Mouse (Mus musculus) thymus, adult 2 months (tissue): ENCODE measurements around the gene Arhgap31. TPM values are rescaled to one million over a fixed set of nuclear protein-coding genes. Genes with fewer than 3 reads are reported as not detected.

Experiments
- DNase-seq: peaks from one replicate; pipeline ENCODE4 v3.0.0; 2021
- H3K27ac ChIP-seq: fragments of 200-500 bp; 2 replicates; pipeline ENCODE4 v1.5.1; 2012; ENCODE audit warnings: low read length, control low read depth; ENCODE audit not compliant: control insufficient read depth, insufficient read depth
- H3K27me3 ChIP-seq: fragments of 200-500 bp; 2 replicates; pipeline ENCODE4 v1.6.1; 2012; ENCODE audit warnings: mild to moderate bottlenecking, low read length, moderate library complexity, mixed read lengths; ENCODE audit not compliant: control insufficient read depth, insufficient read depth
- H3K36me3 ChIP-seq: fragments of 200-500 bp; 2 replicates; pipeline ENCODE4 v1.6.1; 2012; ENCODE audit warnings: mild to moderate bottlenecking, low read length, moderate library complexity; ENCODE audit not compliant: control insufficient read depth, insufficient read depth
- H3K4me1 ChIP-seq: fragments of 200-500 bp; replicated peaks from 2 replicates; pipeline ENCODE4 v1.6.1; 2012; ENCODE audit warnings: low read length; ENCODE audit not compliant: control insufficient read depth, insufficient read depth
- H3K4me3 ChIP-seq: fragments of 200-500 bp; 2 replicates; pipeline ENCODE4 v1.5.1; 2012; ENCODE audit warnings: mild to moderate bottlenecking, low read length, control low read depth, moderate library complexity; ENCODE audit not compliant: control insufficient read depth, insufficient read depth
- CTCF ChIP-seq: fragments of 200-500 bp; IDR thresholded peaks from 2 replicates; pipeline ENCODE4 v1.5.1; 2012; ENCODE audit warnings: mild to moderate bottlenecking, control low read depth, low read length, moderate library complexity, borderline replicate concordance; ENCODE audit not compliant: control insufficient read depth, poor library complexity, insufficient read depth; ENCODE audit errors: extremely low read depth
- POLR2A ChIP-seq: fragments of 200-500 bp; IDR thresholded peaks from 2 replicates; pipeline ENCODE4 v1.6.1; 2012; ENCODE audit warnings: mild to moderate bottlenecking, low read length, control low read depth, moderate library complexity; ENCODE audit not compliant: control insufficient read depth, poor library complexity, insufficient read depth; ENCODE audit errors: extremely low read depth
- WGBS: fragments of 180-500 bp; shearing (Covaris S2); methylation state at CpG from one replicate; pipeline ENCODE4 v1.1.7; 2018; 5-methylcytosine and 5-hydroxymethylcytosine counted together
- polyA plus RNA-seq: library from polyadenylated mRNA; depleted of rRNA; stranded (reverse); fragments of >200 nt; gene quantifications from 2 replicates; pipeline ENCODE4 v1.2.3, GENCODE M21; 2012

Gene Arhgap31
- polyA plus RNA-seq, 1 experiment: 10.2 TPM

DNA sequence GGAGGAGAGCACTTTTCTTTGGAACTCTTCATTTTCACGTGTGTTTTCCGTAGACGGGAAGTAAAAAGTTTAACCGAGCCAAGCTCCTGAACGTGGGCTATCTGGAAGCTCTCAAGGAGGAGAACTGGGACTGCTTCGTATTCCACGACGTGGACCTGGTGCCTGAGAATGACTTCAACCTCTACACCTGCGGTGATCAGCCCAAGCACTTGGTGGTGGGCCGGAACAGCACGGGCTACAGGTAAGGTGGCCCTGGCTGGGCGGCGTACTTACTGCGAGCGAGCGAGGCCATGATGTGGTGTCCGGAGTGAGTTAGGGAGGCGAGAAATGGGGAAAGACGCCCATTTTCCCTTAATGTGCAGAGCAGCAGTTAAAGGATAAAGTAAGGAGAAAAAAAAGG, 44.6 kb upstream of the Arhgap31 start:
- 98% methylated on average over 19 of the region's 19 CpGs for WGBS
- TF ChIP-seq CTCF (no peak), POLR2A (no peak)
- H3K4me1 ChIP-seq: peaks cover 14% of the 10 kb centered on the region

DNA sequence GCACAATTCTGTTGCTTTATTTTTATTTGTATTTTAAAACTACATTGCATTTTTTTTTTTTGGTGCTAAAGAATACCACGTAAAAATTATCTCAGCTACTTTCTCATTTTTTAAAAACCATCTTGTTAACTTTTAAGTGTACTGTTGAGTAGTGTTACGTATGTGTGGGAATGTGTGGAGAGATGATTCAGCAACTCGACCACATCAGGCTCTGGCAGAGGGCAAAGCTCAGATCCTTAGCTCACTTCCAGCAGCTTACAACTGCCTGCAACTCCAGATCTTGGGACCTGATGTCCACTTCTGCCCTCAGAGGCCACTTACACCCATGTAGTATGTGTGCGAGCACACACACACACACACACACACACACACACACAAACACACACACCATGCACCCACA, 43.5 kb upstream of the Arhgap31 start:
- no peak for TF ChIP-seq POLR2A
- TF ChIP-seq CTCF: no peak
- peaks cover 14% of the 10 kb centered on the region for H3K4me1 ChIP-seq
- WGBS: 48% methylated on average over 4 of the region's 4 CpGs
- H3K36me3 ChIP-seq: no peaks in the 10 kb centered on the region
- H3K27ac ChIP-seq: no peak overlapping the region
- no peaks in the 10 kb centered on the region for H3K27me3 ChIP-seq
- DNase-seq: no peak
- H3K4me3 ChIP-seq: no peak overlapping the region

More for the DNA sequence above, 44.6 kb upstream of the Arhgap31 start:
- Histone ChIP-seq H3K36me3 (no peaks in the 10 kb centered on the region), H3K4me3 (no peak overlapping the region), H3K27ac (no peak overlapping the region), H3K27me3 (no peaks in the 10 kb centered on the region)
- DNase-seq: no peak

DNA sequence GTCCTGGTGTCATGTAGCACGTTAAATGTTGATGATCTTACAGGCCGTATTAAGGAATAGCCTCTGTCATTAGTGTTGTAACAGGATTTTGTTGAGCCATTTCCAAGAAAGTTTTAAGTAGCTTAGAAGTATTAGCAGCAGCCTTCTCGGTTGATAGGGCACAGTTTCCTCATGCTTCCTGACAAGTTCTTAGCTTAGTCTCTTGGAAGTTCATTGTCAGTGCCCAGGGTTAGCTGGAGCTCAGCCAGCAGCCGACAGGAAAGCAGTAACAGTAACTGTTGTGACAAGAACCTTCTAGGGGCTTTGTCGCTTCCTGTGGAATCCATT, 43.1 kb upstream of the Arhgap31 start:
- TF ChIP-seq POLR2A: no peak
- no peak for TF ChIP-seq CTCF
- Histone ChIP-seq H3K27me3 (no peaks in the 10 kb centered on the region), H3K4me1 (peaks cover 14% of the 10 kb centered on the region), H3K27ac (no peak overlapping the region), H3K4me3 (no peak overlapping the region), H3K36me3 (no peaks in the 10 kb centered on the region)
- 17% methylated on average over 5 of the region's 5 CpGs for WGBS
- no peak for DNase-seq

DNA sequence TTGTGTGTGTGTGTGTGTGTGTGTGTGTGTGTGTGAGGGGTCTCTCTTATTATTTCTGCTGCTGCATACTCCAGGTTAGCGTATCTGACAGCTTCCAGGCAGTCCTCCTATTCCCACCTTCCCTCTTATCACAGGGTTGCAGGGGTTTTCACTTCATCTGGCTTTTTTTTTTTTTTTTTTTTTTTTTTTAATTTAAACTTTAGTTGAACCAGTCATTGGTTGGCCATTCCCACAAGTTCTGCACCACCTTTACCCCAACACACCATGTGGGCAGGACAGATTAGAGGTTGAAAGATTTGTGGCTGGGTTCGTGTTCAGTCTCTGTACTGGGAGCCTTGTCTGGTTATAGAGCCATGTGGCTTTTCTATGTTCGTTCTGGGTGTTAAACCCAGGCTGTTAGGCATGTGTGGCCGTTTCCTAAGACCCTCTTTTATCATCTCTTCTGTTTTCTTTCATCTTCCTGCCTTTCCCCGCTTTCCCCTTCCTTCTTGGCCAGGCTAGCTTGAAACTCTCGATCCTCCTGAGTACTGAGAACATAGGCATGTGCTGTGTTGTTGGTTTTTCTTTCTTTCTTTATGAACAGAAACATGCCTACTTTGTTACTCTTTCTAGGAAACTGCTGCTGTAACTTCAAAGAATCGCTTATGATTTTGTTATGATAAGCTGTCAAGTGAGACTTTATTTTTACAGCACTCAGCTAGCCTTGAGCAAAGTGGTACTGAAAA, 42.5 kb upstream of the Arhgap31 start:
- Histone ChIP-seq H3K4me3 (no peak overlapping the region), H3K27me3 (no peaks in the 10 kb centered on the region), H3K4me1 (peaks cover 10% of the 10 kb centered on the region), H3K27ac (no peak overlapping the region), H3K36me3 (no peaks in the 10 kb centered on the region)
- no peak for DNase-seq
- TF ChIP-seq CTCF (no peak), POLR2A (no peak)
- WGBS: 12% methylated on average over 7 of the region's 7 CpGs

DNA sequence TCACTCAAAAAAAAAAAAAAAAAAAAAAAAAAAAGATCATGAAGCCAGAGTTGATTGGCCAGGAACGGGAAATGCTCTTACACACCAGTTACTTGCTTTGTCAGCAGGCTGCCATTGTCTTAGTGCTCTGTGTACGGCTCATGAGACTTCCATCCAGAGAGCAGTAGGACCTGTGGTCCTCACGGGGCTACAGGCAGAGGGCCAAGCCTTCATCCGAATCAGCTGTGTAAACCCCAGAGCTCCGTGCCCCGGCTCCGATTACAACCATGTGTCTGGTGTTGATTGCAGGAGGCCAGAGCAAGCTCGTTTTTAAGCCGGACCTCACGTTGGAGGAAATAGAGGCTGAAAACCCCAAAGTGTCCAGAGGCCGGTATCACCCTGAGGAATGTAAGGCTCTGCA, 40.6 kb upstream of the Arhgap31 start:
- no peak for DNase-seq
- 93% methylated on average over 11 of the region's 11 CpGs for WGBS
- Histone ChIP-seq H3K36me3 (no peaks in the 10 kb centered on the region), H3K27ac (no peak overlapping the region), H3K4me3 (no peak overlapping the region), H3K4me1 (peaks cover 4% of the 10 kb centered on the region; the same call in 1 of the 2 replicates), H3K27me3 (no peaks in the 10 kb centered on the region)
- TF ChIP-seq POLR2A (no peak), CTCF (no peak)

DNA sequence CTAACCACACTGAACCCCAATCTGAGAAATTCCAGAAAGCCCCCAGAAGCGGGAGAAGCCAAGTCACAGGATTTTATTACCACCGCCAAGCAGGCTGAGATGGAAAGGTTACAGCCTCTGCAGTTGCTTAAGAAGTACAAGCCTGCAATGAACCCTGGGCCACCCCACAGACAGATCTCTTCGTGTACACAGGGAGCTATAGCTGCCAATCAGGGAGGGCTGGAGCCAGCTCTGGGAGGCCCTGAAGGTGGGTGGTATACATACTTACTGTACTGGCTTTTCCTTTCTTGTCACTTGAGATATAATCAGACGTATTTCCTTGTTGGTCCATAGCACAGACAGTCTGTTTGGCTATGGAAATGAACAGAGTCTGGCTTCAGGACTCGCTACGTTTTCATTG, 37.7 kb upstream of the Arhgap31 start:
- 93% methylated on average over 6 of the region's 6 CpGs for WGBS
- Histone ChIP-seq H3K27me3 (no peaks in the 10 kb centered on the region), H3K36me3 (no peaks in the 10 kb centered on the region), H3K4me3 (no peak overlapping the region), H3K4me1 (peaks cover 4% of the 10 kb centered on the region; the same call in 1 of the 2 replicates), H3K27ac (no peak overlapping the region)
- no peak for DNase-seq
- no peak for TF ChIP-seq POLR2A
- no peak for TF ChIP-seq CTCF
